Mouse (Mus musculus): ENCODE data around the gene Proca1. TPM values are rescaled to one million over a fixed set of nuclear protein-coding genes. Genes with fewer than 3 reads are reported as not detected.

The Proca1 gene
- polyA plus RNA-seq, 1 experiment from 2014 or later: 2.3 TPM

GRCm38 (mm10) chr11:78163681-78164603, 29.2 kb upstream of the Proca1 start:
- ATAC-seq: peak; percentile 9; the same call in 1 of the 2 replicates
- peak overlapping the region; percentile 96 for H3K27ac ChIP-seq (ENCODE audit: low read length)
- WGBS: under 1% methylated on average over 21 of the region's 22 CpGs
- peaks cover 31% of the 10 kb centered on the region for H3K4me1 ChIP-seq (ENCODE audit: control insufficient read depth, insufficient read depth, low read length)
- peak overlapping the region; percentile 67 for H3K4me2 ChIP-seq (ENCODE audit: low read length)
- peaks cover 19% of the 10 kb centered on the region for H3K36me3 ChIP-seq (ENCODE audit: control insufficient read depth, insufficient read depth, low read length)
- H3K9me3 ChIP-seq (replicated peaks; ENCODE audit: control insufficient read depth, low read length, poor library complexity, severe bottlenecking): no peaks in the 10 kb centered on the region
- peak overlapping the region; percentile 99 for H3K9ac ChIP-seq (ENCODE audit: low read depth, low read length)
- H3K27me3 ChIP-seq (ENCODE audit: control insufficient read depth, insufficient read depth, low read depth, low read length): no peaks in the 10 kb centered on the region
- H3K4me3 ChIP-seq (ENCODE audit: low read depth, low read length): peak overlapping the region; percentile 98

GRCm38 (mm10) chr11:78164604-78164923, 28.6 kb upstream of the Proca1 start:
- Histone ChIP-seq H3K9me3 (replicated peaks; ENCODE audit: control insufficient read depth, low read length, poor library complexity, severe bottlenecking) (no peaks in the 10 kb centered on the region), H3K4me2 (ENCODE audit: low read length) (peak overlapping the region; percentile 67), H3K36me3 (ENCODE audit: control insufficient read depth, insufficient read depth, low read length) (peaks cover 17% of the 10 kb centered on the region), H3K4me1 (ENCODE audit: control insufficient read depth, insufficient read depth, low read length) (peaks cover 30% of the 10 kb centered on the region), H3K4me3 (ENCODE audit: low read depth, low read length) (peak overlapping the region; percentile 98), H3K27me3 (ENCODE audit: control insufficient read depth, insufficient read depth, low read depth, low read length) (no peaks in the 10 kb centered on the region), H3K27ac (ENCODE audit: low read length) (peak overlapping the region; percentile 96), H3K9ac (ENCODE audit: low read depth, low read length) (peak overlapping the region; percentile 99)
- WGBS: 0% methylated on average over 14 of the region's 14 CpGs
- peak; percentile 12; the same call in 1 of the 2 replicates for ATAC-seq

GRCm38 (mm10) chr11:78164924-78165760, 28.1 kb upstream of the Proca1 start, which contains the start of gene Traf4:
Gene Traf4 (minus strand): TSS chr11:78165589.
- Histone ChIP-seq H3K4me3 (ENCODE audit: low read depth, low read length) (peak within 1 kb of the TSS; percentile 98), H3K27ac (ENCODE audit: low read length) (peak within 1 kb of the TSS; percentile 96), H3K36me3 (ENCODE audit: control insufficient read depth, insufficient read depth, low read length) (peaks cover 12% of the 10 kb centered on the region), H3K9me3 (replicated peaks; ENCODE audit: control insufficient read depth, low read length, poor library complexity, severe bottlenecking) (no peaks in the 10 kb centered on the region), H3K9ac (ENCODE audit: low read depth, low read length) (peak within 1 kb of the TSS; percentile 99), H3K27me3 (ENCODE audit: control insufficient read depth, insufficient read depth, low read depth, low read length) (no peaks in the 10 kb centered on the region), H3K4me1 (ENCODE audit: control insufficient read depth, insufficient read depth, low read length) (peaks cover 30% of the 10 kb centered on the region), H3K4me2 (ENCODE audit: low read length) (peak within 1 kb of the TSS; percentile 67)
- WGBS: under 1% methylated on average over 76 of the region's 78 CpGs
- ATAC-seq: peak; percentile 88

GRCm38 (mm10) chr11:78165761-78166109, 27.5 kb upstream of the Proca1 start:
- peak overlapping the region; percentile 67 for H3K4me2 ChIP-seq (ENCODE audit: low read length)
- H3K9me3 ChIP-seq (replicated peaks; ENCODE audit: control insufficient read depth, low read length, poor library complexity, severe bottlenecking): no peaks in the 10 kb centered on the region
- peak overlapping the region; percentile 99 for H3K9ac ChIP-seq (ENCODE audit: low read depth, low read length)
- ATAC-seq: peak; percentile 47
- H3K36me3 ChIP-seq (ENCODE audit: control insufficient read depth, insufficient read depth, low read length): peaks cover 6% of the 10 kb centered on the region
- H3K4me3 ChIP-seq (ENCODE audit: low read depth, low read length): peak overlapping the region; percentile 98
- peaks cover 30% of the 10 kb centered on the region for H3K4me1 ChIP-seq (ENCODE audit: control insufficient read depth, insufficient read depth, low read length)
- peak overlapping the region; percentile 96 for H3K27ac ChIP-seq (ENCODE audit: low read length)
- WGBS: 2% methylated on average over 16 of the region's 16 CpGs
- no peaks in the 10 kb centered on the region for H3K27me3 ChIP-seq (ENCODE audit: control insufficient read depth, insufficient read depth, low read depth, low read length)

DNA sequence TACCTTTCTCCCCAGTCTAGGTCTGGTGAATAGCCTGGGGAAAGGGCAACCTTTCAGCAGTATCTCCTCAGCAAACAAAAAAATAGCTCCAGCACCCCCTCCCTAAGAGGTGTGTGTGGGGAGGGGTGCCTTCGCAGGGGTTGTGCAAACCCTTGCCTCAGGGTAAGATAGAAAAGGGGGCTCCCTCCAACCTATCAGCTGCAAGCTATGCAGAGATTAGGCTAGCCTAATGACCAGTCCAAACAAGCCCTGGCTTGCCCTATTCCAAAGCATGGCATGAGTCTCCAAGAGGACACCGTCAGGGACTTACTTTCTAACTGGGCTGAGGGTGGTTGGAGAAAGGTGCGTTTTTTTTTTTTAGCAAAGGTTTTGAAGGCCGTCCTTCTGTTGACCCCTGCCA, 27.0 kb upstream of the Proca1 start:
- peak overlapping the region; percentile 67 for H3K4me2 ChIP-seq (ENCODE audit: low read length)
- no peak for ATAC-seq
- H3K9me3 ChIP-seq (replicated peaks; ENCODE audit: control insufficient read depth, low read length, poor library complexity, severe bottlenecking): no peaks in the 10 kb centered on the region
- H3K9ac ChIP-seq (ENCODE audit: low read depth, low read length): peak overlapping the region; percentile 3; the same call in 1 of the 2 replicates
- peaks cover 30% of the 10 kb centered on the region for H3K4me1 ChIP-seq (ENCODE audit: control insufficient read depth, insufficient read depth, low read length)
- peak overlapping the region; percentile 98 for H3K4me3 ChIP-seq (ENCODE audit: low read depth, low read length)
- WGBS: 58% methylated on average over 4 of the region's 4 CpGs
- no peaks in the 10 kb centered on the region for H3K27me3 ChIP-seq (ENCODE audit: control insufficient read depth, insufficient read depth, low read depth, low read length)
- peak overlapping the region; percentile 96 for H3K27ac ChIP-seq (ENCODE audit: low read length)
- peaks cover 2% of the 10 kb centered on the region; the same call in 1 of the 2 replicates for H3K36me3 ChIP-seq (ENCODE audit: control insufficient read depth, insufficient read depth, low read length)

DNA sequence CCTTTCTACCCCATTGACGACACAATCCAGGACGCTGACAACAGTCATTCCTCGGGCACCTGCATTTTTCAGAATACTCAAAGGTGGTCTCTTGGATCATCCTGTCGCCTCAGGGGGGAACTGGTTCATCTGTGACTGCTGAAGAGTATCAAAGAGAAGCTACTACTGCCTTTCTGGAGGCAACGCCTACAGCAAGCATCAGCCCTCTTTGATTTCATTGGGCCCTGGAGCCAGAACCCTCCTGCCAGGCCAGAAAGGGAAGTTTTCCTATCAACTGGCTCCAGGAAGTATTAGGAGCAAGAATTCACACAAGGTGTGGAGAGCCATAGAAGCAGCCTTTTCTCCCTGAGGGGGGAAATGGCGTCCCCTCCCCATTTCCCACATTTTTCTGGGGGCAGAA, 26.6 kb upstream of the Proca1 start:
- peaks cover 30% of the 10 kb centered on the region for H3K4me1 ChIP-seq (ENCODE audit: control insufficient read depth, insufficient read depth, low read length)
- WGBS: 69% methylated on average over 6 of the region's 6 CpGs
- no peak overlapping the region for H3K4me2 ChIP-seq (ENCODE audit: low read length)
- no peak overlapping the region for H3K27ac ChIP-seq (ENCODE audit: low read length)
- ATAC-seq: no peak
- no peaks in the 10 kb centered on the region for H3K36me3 ChIP-seq (ENCODE audit: control insufficient read depth, insufficient read depth, low read length)
- no peak overlapping the region for H3K9ac ChIP-seq (ENCODE audit: low read depth, low read length)
- no peak overlapping the region for H3K4me3 ChIP-seq (ENCODE audit: low read depth, low read length)
- H3K27me3 ChIP-seq (ENCODE audit: control insufficient read depth, insufficient read depth, low read depth, low read length): no peaks in the 10 kb centered on the region
- no peaks in the 10 kb centered on the region for H3K9me3 ChIP-seq (replicated peaks; ENCODE audit: control insufficient read depth, low read length, poor library complexity, severe bottlenecking)

DNA sequence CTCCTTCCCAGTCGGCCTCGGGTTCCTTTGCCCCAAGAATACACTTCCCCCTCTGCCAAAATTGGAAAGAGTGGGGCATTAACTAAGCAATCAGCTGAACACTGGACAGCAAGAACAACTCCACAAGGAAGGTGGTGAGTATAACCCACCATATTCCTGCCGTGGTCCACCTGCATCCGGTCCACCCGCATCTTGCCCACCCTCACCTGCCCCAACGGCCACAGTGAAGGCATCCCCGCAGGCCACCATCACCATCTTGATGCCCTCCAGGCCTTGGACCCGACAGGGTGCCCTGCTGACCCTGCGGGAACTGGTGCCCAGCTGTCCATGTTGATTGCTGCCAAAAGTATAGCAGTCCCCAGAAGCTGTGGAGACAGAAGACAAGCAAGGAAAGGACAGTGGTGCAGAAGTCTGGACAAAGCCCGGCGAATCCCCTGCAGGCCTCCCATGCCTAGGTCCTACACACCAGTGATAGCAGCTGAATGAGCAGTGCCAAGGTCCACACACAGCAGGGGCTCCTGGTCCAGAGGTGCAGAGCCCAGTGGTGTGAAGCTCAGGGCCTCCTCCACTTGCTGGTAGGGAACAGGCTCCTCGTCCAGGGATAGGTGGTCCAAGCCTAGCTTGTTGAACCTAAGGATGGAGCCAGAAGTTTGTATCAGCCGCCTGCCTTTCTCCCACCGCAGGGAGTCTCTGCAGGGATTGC, 25.8 kb upstream of the Proca1 start:
- Histone ChIP-seq H3K9me3 (replicated peaks; ENCODE audit: control insufficient read depth, low read length, poor library complexity, severe bottlenecking) (no peaks in the 10 kb centered on the region), H3K4me3 (ENCODE audit: low read depth, low read length) (no peak overlapping the region), H3K27me3 (ENCODE audit: control insufficient read depth, insufficient read depth, low read depth, low read length) (no peaks in the 10 kb centered on the region), H3K4me2 (ENCODE audit: low read length) (no peak overlapping the region), H3K27ac (ENCODE audit: low read length) (no peak overlapping the region), H3K4me1 (ENCODE audit: control insufficient read depth, insufficient read depth, low read length) (peaks cover 24% of the 10 kb centered on the region), H3K36me3 (ENCODE audit: control insufficient read depth, insufficient read depth, low read length) (no peaks in the 10 kb centered on the region), H3K9ac (ENCODE audit: low read depth, low read length) (no peak overlapping the region)
- WGBS: 89% methylated on average over 14 of the region's 14 CpGs
- ATAC-seq: no peak

DNA sequence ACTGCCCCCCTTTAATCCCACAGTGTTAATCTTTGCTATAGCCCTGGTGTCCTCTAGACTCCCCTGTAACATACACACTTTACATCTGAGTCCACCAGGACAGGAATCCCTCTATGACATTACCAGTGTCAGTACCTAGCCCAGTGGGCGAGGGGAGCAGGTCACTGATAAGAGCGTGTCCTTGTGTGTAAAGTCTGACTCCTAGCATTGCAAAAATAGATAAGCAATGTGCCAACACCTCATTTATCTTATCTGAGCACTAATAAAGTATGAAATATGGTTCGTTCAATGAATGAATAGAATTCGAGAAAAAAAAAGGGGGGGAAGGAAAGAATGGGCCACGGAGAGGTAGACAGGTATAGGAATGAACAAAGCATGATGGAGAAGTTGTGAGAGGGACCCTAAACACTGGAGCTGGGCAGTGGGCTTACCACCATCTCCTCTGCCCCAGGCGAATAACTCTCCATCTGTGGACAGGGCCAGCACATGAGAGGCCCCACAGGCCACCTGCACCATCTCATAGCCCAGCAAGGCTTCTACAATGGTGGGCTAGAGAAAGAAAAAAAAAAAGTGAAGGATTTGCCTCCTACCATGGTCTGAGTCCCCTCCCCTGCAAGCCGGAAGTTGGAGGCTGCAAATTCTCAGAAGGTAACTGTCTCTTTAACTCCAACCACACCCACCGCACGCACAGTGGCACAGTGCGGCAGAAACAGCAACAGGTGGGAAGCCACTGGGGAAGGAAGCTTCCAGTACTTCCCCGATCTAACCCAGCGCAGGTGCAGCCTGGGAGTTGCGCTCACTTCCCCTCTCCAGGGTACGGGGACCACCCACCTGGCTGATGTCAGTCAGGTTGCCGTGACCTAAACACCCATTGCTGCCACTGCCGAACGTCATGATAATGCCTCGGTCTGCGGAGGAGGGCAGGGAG, 24.4 kb upstream of the Proca1 start:
- Histone ChIP-seq H3K27ac (ENCODE audit: low read length) (no peak overlapping the region), H3K4me1 (ENCODE audit: control insufficient read depth, insufficient read depth, low read length) (peaks cover 10% of the 10 kb centered on the region), H3K4me2 (ENCODE audit: low read length) (no peak overlapping the region), H3K9ac (ENCODE audit: low read depth, low read length) (no peak overlapping the region), H3K9me3 (replicated peaks; ENCODE audit: control insufficient read depth, low read length, poor library complexity, severe bottlenecking) (no peaks in the 10 kb centered on the region), H3K36me3 (ENCODE audit: control insufficient read depth, insufficient read depth, low read length) (no peaks in the 10 kb centered on the region), H3K4me3 (ENCODE audit: low read depth, low read length) (no peak overlapping the region), H3K27me3 (ENCODE audit: control insufficient read depth, insufficient read depth, low read depth, low read length) (no peaks in the 10 kb centered on the region)
- WGBS: 62% methylated on average over 19 of the region's 19 CpGs
- ATAC-seq: no peak
